Mouse (Mus musculus): ENCODE data around the gene Phldb3. TPM values are rescaled to one million over a fixed set of nuclear protein-coding genes. Genes with fewer than 3 reads are reported as not detected.

Phldb3 gene
- polyA plus RNA-seq, 1 experiment from 2014 or later, result not detected

- H3K9me3 ChIP-seq (ENCODE audit: control insufficient read depth, low read length), result no peaks in the 10 kb centered on the region
- H3K36me3 ChIP-seq (ENCODE audit: control insufficient read depth, insufficient read depth), result no peaks in the 10 kb centered on the region
- no peak overlapping the region for H3K9ac ChIP-seq (replicated peaks; ENCODE audit: low read depth, low read length)
- H3K4me2 ChIP-seq (ENCODE audit: low read length), result no peak overlapping the region
- no peaks in the 10 kb centered on the region for H3K27me3 ChIP-seq (replicated peaks; ENCODE audit: control insufficient read depth, insufficient read depth, low read length)
- WGBS, result 52% methylated on average over 13 of the region's 13 CpGs
- H3K4me1 ChIP-seq (replicated peaks; ENCODE audit: control insufficient read depth, insufficient read depth, low read length), result no peaks in the 10 kb centered on the region
- no peak overlapping the region for H3K4me3 ChIP-seq (replicated peaks; ENCODE audit: low read length)
- no peak overlapping the region for H3K27ac ChIP-seq (ENCODE audit: low read length)
- ATAC-seq, result no peak
Observed at GRCm38 (mm10) chr7:24619671-24620397, 9.3 kb downstream of the Phldb3 start.

GRCm38 (mm10) chr7:24621193-24621592, 10.6 kb downstream of the Phldb3 start:
- no peak for ATAC-seq
- WGBS, result 85% methylated on average over 3 of the region's 3 CpGs
- Histone ChIP-seq H3K27me3 (replicated peaks; ENCODE audit: control insufficient read depth, insufficient read depth, low read length) (no peaks in the 10 kb centered on the region), H3K4me3 (replicated peaks; ENCODE audit: low read length) (no peak overlapping the region), H3K4me1 (replicated peaks; ENCODE audit: control insufficient read depth, insufficient read depth, low read length) (no peaks in the 10 kb centered on the region), H3K27ac (ENCODE audit: low read length) (no peak overlapping the region), H3K4me2 (ENCODE audit: low read length) (no peak overlapping the region), H3K36me3 (ENCODE audit: control insufficient read depth, insufficient read depth) (no peaks in the 10 kb centered on the region), H3K9ac (replicated peaks; ENCODE audit: low read depth, low read length) (no peak overlapping the region), H3K9me3 (ENCODE audit: control insufficient read depth, low read length) (no peaks in the 10 kb centered on the region)

GRCm38 (mm10) chr7:24622967-24623366, 12.4 kb downstream of the Phldb3 start:
- Histone ChIP-seq H3K27ac (ENCODE audit: low read length) (no peak overlapping the region), H3K9ac (replicated peaks; ENCODE audit: low read depth, low read length) (no peak overlapping the region), H3K4me3 (replicated peaks; ENCODE audit: low read length) (no peak overlapping the region), H3K4me1 (replicated peaks; ENCODE audit: control insufficient read depth, insufficient read depth, low read length) (no peaks in the 10 kb centered on the region), H3K36me3 (ENCODE audit: control insufficient read depth, insufficient read depth) (no peaks in the 10 kb centered on the region), H3K4me2 (ENCODE audit: low read length) (no peak overlapping the region), H3K9me3 (ENCODE audit: control insufficient read depth, low read length) (no peaks in the 10 kb centered on the region), H3K27me3 (replicated peaks; ENCODE audit: control insufficient read depth, insufficient read depth, low read length) (no peaks in the 10 kb centered on the region)
- 83% methylated on average over 6 of the region's 6 CpGs for WGBS
- no peak for ATAC-seq

DNA sequence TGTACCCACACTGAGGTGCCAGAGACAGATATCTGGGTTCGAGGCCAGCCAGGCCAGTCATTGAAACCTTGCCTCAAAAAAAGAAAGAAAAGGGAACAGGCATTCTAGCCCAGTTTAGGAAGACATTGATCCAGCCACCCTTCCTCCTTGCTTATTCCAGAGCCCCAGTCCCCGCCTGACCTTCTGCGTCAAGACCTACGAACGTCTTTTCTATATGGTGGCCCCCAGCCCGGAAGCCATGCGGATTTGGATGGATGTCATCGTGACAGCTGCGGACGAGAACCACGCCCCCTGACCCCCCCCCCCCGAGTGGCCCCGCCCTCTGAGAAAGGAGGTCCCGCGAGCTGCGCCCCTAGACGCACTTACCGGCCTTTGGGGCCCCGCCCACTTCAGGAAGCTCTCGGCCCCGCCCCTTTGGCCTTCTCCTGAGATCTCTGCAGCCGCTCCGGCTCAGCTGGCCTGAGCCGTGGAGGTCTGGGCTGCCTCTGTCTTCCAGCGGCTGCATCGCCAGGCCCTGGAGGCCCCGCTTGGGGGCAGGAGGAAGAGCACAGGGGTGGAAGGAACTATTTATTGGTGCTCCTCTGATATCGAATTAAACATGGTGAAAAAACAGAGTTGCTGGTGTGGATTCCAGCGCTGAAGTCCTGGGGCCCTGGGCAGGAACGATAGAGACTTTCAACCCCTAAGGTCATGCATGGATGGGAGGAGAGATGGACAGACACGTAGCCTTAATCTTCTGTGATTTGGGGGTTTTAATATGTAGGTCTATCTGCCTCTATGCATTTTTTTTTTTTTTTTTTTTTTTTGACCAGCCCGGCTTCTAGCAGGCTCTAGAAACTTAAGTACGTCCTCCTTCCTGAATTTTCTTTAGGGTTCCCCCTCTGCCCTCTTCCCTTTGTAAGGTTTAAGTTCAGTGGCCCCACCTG, 18.4 kb downstream of the Phldb3 start:
- H3K4me2 ChIP-seq (ENCODE audit: low read length), result peak overlapping the region; percentile 52
- WGBS, result 8% methylated on average over 31 of the region's 33 CpGs

DNA sequence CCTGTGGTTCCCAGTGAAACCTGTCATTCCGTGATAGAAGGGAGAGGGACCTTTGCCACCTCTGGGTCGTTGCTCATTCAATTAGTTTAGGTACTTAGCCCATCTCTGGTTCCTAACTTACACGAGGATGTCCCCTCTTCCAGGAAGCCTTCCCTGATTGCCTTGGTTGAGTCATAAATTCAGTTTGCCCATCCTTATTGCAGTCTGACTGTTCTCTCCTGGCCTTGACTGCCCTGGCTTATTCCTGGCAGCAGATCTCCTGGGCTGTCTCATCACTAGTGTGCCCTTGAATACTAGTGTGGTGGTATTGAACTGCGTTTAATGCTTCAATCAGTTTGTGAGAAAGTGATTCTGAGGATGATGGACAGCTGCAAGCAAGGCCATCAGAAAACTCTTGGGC, 19.1 kb downstream of the Phldb3 start:
- Histone ChIP-seq H3K9me3 (ENCODE audit: control insufficient read depth, low read length) (no peaks in the 10 kb centered on the region), H3K36me3 (ENCODE audit: control insufficient read depth, insufficient read depth) (no peaks in the 10 kb centered on the region), H3K27ac (ENCODE audit: low read length) (no peak overlapping the region), H3K9ac (replicated peaks; ENCODE audit: low read depth, low read length) (no peak overlapping the region), H3K4me1 (replicated peaks; ENCODE audit: control insufficient read depth, insufficient read depth, low read length) (peaks cover 6% of the 10 kb centered on the region), H3K27me3 (replicated peaks; ENCODE audit: control insufficient read depth, insufficient read depth, low read length) (no peaks in the 10 kb centered on the region), H3K4me3 (replicated peaks; ENCODE audit: low read length) (no peak overlapping the region), H3K4me2 (ENCODE audit: low read length) (no peak overlapping the region)
- no peak for ATAC-seq
- 75% methylated on average over 4 of the region's 4 CpGs for WGBS

More for the DNA sequence above, 18.4 kb downstream of the Phldb3 start:
- Histone ChIP-seq H3K9me3 (ENCODE audit: control insufficient read depth, low read length) (no peaks in the 10 kb centered on the region), H3K27ac (ENCODE audit: low read length) (no peak overlapping the region), H3K36me3 (ENCODE audit: control insufficient read depth, insufficient read depth) (no peaks in the 10 kb centered on the region), H3K4me3 (replicated peaks; ENCODE audit: low read length) (peak overlapping the region; percentile 31), H3K9ac (replicated peaks; ENCODE audit: low read depth, low read length) (peak overlapping the region; percentile 48; the same call in 1 of the 2 replicates), H3K4me1 (replicated peaks; ENCODE audit: control insufficient read depth, insufficient read depth, low read length) (peaks cover 6% of the 10 kb centered on the region), H3K27me3 (replicated peaks; ENCODE audit: control insufficient read depth, insufficient read depth, low read length) (no peaks in the 10 kb centered on the region)
- ATAC-seq, result peak; percentile 71

- peaks cover 6% of the 10 kb centered on the region for H3K4me1 ChIP-seq (replicated peaks; ENCODE audit: control insufficient read depth, insufficient read depth, low read length)
- no peaks in the 10 kb centered on the region for H3K36me3 ChIP-seq (ENCODE audit: control insufficient read depth, insufficient read depth)
- no peak overlapping the region for H3K4me2 ChIP-seq (ENCODE audit: low read length)
- no peaks in the 10 kb centered on the region for H3K9me3 ChIP-seq (ENCODE audit: control insufficient read depth, low read length)
- no peak overlapping the region for H3K27ac ChIP-seq (ENCODE audit: low read length)
- H3K4me3 ChIP-seq (replicated peaks; ENCODE audit: low read length), result no peak overlapping the region
- 65% methylated on average over 10 of the region's 10 CpGs for WGBS
- no peak for ATAC-seq
- H3K27me3 ChIP-seq (replicated peaks; ENCODE audit: control insufficient read depth, insufficient read depth, low read length), result no peaks in the 10 kb centered on the region
- no peak overlapping the region for H3K9ac ChIP-seq (replicated peaks; ENCODE audit: low read depth, low read length)
Observed at GRCm38 (mm10) chr7:24630116-24630880, 19.7 kb downstream of the Phldb3 start.

DNA sequence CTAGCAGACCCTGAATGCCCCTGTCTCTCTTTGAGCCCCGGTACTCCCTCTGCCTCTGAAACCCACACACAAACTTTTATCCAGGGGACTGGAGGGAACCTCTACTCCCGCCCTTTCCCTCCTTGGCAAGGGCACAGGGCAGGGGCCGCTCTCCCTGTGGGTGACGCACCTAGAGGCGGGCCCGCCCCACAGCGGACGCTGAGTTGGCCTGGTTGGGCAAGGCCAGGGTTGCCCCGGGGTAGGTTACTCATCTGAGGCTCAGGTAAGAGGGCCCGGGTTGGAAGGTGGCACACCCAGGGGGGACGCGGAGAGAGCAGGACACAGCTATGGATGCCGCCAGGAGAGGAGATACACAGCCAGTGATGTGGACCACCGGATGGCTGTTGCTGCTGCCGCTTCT, 25.7 kb downstream of the Phldb3 start, which contains the start of gene Lypd3:
Gene Lypd3, plus strand, starts transcription at position 287 of the 400 bp plus-strand sequence.
- ATAC-seq, result no peak
- Histone ChIP-seq H3K9ac (replicated peaks; ENCODE audit: low read depth, low read length) (no peak within 1 kb of the TSS), H3K4me3 (replicated peaks; ENCODE audit: low read length) (no peak within 1 kb of the TSS; the same call in 1 of the 2 replicates), H3K4me2 (ENCODE audit: low read length) (no peak within 1 kb of the TSS), H3K4me1 (replicated peaks; ENCODE audit: control insufficient read depth, insufficient read depth, low read length) (peaks cover 9% of the 10 kb centered on the region), H3K27me3 (replicated peaks; ENCODE audit: control insufficient read depth, insufficient read depth, low read length) (peaks cover 41% of the 10 kb centered on the region), H3K36me3 (ENCODE audit: control insufficient read depth, insufficient read depth) (no peaks in the 10 kb centered on the region), H3K9me3 (ENCODE audit: control insufficient read depth, low read length) (no peaks in the 10 kb centered on the region), H3K27ac (ENCODE audit: low read length) (no peak within 1 kb of the TSS)
- 14% methylated on average over 15 of the region's 15 CpGs for WGBS

GRCm38 (mm10) chr7:24637046-24637445, 26.5 kb downstream of the Phldb3 start:
- Histone ChIP-seq H3K27me3 (replicated peaks; ENCODE audit: control insufficient read depth, insufficient read depth, low read length) (peaks cover 41% of the 10 kb centered on the region), H3K4me1 (replicated peaks; ENCODE audit: control insufficient read depth, insufficient read depth, low read length) (peaks cover 9% of the 10 kb centered on the region), H3K4me2 (ENCODE audit: low read length) (no peak overlapping the region), H3K4me3 (replicated peaks; ENCODE audit: low read length) (no peak overlapping the region; the same call in 1 of the 2 replicates), H3K27ac (ENCODE audit: low read length) (no peak overlapping the region), H3K36me3 (ENCODE audit: control insufficient read depth, insufficient read depth) (no peaks in the 10 kb centered on the region), H3K9ac (replicated peaks; ENCODE audit: low read depth, low read length) (no peak overlapping the region), H3K9me3 (ENCODE audit: control insufficient read depth, low read length) (no peaks in the 10 kb centered on the region)
- 2% methylated on average over 18 of the region's 18 CpGs for WGBS
- peak; percentile 40; the same call in 1 of the 2 replicates for ATAC-seq
